Mouse (Mus musculus): ENCODE results near the gene Rnd2.
"Not testable (repeated sequence)": the region's sequence is repeated elsewhere in the genome, so short reads cannot be mapped to it uniquely, and the experiment has no call there.

The Rnd2 gene

DNA sequence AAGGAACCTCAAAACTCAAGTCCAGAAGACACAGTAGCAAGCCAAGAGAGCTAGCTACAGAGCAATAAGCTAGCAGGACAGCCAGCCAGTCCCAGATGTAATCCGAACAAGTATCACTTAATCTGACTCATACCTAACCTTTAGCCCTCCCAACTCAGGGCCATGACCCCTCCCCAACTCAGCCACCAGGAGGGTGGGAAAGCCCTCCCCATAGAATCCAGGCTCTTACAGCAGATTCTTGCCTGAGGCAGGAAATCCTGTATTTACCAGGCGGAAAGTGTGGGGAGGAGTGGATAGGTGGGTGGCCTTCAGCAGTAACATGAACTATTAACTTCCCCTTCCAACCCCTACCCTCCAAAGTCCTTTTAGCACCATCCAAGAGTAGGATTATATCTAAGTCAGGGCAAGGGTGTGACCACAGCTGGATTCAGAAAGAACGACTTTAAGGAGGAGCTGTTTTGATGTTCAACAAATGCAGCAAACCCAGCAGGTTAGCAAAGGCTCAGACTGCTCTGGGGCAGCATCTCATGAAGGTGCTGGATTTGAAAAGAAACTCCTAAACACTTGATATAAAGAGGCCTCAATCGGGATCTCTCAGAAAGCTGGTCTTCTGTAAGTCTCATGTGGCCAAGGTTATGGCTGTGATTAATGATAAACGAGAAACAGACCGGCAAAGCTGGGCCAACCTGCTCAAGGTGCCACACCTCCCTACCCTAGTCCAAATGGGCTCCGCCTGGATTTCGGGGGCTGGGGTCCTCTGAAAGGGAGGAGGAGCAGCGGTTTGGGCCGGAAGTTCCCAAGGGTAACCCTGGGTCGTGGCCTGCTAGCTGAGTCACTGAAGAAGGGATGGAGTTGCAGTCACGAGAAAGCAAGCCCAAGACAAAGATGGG is at the start of gene Rnd2:
Rnd2 (plus strand) TSS at position 789 of the 890 bp plus-strand sequence.
- peak; percentile 17 for DNase-seq

GRCm38 (mm10) chr11:101415306-101415705 is 49.5 kb upstream of the Rnd2 start:
- DNase-seq: no peak

DNA sequence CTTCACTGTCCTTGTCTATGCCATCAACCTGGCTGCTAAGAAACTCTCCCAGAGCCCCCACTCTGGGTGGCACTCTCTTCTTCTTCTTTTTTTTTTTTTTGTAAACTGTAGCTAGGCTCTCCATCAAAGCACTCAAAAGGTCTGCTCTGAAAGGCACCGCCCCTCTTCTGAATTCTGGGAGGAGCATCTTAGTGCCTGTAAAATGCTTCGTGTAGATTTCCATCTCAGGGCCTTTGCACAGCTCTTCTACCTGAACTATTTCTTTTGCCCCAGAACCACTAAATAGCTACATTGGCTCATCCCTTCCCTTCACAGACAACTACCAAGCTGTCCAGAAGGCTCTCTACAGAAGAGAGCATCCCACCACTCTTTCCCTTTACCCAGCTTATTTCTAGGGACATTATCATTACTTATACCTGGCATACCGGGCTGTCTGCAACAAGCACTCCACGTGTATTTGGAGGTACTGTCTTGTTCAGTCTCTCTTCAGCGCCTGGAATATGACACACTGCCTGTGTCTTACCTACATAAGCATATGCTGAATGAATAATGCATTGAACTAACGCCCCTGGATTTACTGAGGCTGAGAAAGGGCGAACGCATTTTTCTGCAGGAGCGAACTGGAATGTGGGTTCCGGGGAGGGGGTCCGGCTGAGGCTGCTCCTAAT is 48.2 kb upstream of the Rnd2 start:
- DNase-seq: peak; percentile 20

- DNase-seq: peak; percentile 92
These were observed 47.5 kb upstream of the Rnd2 start, which contains the start of gene Aarsd1 for GRCm38 (mm10) chr11:101417101-101417855. Aarsd1 (minus strand) TSS chr11:101417615.

DNA sequence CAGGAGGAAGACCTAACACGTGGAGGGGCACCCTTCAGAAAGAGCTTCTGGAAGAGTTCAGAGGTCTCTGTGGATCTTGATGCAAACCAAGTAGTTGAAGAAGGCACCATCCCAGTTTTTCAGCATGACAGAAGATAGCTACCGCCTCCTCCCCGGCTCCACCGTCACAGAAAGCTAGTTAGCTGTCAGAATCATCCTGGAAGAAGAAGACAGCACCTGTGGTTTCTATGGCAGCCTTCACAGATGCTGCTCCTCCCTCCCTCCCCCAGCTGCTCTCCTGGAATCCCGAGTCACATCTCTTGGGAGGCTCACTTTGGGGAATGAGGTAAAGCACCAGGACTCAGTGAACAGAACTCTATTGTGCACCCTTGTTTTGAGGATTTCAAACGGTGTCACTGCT is 45.8 kb upstream of the Rnd2 start:
- no peak for DNase-seq

GRCm38 (mm10) chr11:101419610-101420009 is 45.2 kb upstream of the Rnd2 start:
- DNase-seq: peak; percentile 71

DNA sequence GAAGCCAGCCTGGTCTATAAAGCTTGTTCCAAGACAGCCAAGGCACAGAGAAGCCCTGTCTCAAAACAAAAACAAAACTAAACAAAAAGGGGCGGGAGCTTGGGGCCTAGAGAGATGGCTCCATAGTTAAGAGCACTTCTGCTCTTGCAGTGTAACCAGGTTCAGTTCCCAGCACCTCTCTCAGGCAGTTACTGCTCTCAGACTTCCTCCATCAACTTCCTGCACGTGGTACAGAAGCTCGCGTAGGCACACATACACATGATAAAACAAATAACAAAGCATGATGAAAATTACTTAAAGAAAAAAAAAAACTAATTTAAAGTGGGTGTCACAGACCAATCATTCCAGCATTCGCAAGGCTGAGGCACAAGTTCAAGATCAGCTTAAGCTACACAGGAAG is 44.7 kb upstream of the Rnd2 start:
- no peak for DNase-seq

GRCm38 (mm10) chr11:101424105-101424851 is 40.5 kb upstream of the Rnd2 start, which contains the start of gene Gm27029:
Gm27029 (minus strand) TSS chr11:101424796.
- DNase-seq: no peak

GRCm38 (mm10) chr11:101424925-101425813 is 39.6 kb upstream of the Rnd2 start, which contains the start of the genes Rundc1 and Ptges3l:
Rundc1 (plus strand) TSS chr11:101425085.
Ptges3l (minus strand) TSS chr11:101425333.
- DNase-seq: peak; percentile 97

DNA sequence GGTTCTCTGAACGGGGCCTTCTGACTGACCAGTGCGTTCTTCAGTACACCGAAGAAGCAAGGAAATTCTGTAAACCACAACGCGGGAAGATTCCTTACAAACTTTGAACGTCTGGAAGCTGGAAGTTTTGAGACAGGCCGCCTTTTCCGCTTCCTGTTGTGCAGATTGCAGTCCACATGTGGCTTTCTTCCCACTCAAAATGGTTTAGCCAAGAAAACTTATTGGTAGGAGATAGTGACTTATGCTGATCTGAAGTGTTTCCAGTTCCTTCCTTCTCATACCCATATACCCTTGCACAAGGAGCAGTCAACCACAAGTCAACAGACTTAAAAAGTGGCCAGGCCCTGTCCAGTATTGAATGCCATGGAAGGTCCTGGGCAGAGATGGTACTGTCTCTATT is 38.6 kb upstream of the Rnd2 start:
- DNase-seq: no peak

DNA sequence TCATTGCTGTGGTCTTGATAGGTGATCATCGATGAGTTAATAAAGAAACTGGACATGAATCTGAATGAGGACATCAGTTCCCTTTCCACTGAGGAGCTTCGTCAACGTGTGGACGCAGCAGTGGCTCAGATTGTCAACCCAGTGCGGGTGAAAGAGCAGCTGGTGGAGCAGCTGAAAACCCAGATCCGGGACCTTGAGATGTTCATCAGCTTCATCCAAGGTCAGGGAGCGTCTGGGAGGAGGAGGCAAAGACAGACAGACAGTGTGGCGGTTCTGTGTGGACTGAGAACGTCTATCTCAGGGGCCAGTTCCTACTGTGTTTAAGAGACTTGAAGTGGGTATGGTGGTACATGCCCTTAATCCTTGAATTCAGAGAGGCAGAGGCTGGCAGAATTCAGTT is 33.5 kb upstream of the Rnd2 start:
- DNase-seq: no peak

DNA sequence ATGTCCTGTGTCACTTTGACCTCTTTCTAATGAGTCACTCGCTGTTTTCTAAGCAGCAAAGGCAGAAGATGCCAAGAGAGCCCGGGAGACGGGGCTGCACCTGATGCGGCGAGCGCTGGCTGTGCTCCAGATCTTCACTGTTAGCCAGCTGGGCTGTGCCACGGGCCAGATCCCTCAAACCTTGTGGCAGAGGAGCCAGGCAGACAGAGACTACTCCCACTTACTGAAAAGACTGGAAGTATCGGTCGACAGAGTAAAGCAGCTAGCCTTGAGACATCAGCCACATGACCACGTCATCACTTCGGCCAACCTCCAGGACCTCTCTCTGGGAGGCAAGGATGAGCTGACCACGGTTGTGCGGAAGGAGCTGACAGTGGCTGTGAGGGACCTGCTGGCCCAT is 31.4 kb upstream of the Rnd2 start:
- no peak for DNase-seq

- DNase-seq: no peak
These were observed 29.0 kb upstream of the Rnd2 start for GRCm38 (mm10) chr11:101435831-101436230.

DNA sequence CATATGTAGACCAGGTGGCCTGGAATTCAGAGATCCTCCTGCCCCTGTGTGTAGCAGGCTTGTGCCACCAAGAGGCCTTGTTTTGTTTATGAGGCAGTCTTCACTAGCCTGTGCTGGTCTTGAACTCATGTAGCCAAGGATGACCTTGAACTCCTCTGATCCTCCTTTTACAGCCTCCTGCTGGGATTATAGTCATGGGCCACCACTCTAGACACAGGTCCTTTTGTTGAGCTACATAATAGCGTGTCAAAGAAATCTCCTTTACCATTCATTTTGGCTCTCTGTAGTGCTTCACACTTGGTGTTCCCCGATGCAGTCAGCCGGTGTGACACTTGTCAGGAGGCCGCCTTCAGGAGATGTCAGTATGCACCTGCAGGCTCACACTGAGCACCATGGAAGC is 27.9 kb upstream of the Rnd2 start:
- no peak for DNase-seq

DNA sequence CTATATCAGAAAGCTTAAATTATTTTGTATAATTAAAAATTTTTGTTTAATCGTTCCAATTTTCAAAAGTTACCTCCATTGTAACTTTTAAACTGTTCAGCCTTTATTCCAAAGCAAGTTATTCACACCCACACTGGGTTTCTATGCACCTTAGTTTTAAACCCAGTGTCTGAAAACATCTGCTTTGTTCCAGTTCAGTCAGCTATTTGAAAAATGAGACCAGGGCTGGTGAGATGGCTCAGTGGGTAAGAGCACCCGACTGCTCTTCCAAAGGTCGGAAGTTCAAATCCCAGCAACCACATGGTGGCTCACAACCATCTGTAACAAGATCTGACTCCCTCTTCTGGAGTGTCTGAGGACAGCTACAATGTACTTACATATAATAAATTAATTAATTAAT is 26.8 kb upstream of the Rnd2 start:
- not testable (repeated sequence) for DNase-seq

DNA sequence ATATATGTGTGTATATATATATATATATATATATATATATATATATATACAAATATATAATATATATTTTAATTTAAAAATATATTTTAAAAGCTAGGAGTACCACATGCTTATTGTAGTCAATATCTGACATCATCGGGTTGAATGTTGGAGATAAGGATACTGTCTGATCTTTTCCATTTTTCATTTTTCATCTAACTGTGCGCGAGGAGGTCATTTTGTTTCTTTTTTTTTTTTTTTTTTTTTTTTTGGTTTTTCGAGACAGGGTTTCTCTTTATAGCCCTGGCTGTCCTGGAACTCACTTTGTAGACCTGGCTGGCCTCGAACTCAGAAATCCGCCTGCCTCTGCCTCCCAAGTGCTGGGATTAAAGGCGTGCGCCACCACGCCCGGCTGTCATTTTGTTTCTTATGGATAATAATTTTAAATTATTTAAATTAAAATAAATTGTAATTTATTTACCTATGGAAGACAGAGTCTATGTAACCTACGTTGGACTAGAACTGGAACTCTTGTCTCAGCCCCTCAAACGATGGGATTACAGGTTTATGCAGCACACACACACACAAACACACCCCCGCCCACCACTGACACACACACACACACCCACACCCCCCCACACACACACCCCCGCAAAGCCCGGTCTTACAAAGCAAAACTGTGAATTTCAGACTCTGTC is 23.2 kb upstream of the Rnd2 start:
- DNase-seq: not testable (repeated sequence)

DNA sequence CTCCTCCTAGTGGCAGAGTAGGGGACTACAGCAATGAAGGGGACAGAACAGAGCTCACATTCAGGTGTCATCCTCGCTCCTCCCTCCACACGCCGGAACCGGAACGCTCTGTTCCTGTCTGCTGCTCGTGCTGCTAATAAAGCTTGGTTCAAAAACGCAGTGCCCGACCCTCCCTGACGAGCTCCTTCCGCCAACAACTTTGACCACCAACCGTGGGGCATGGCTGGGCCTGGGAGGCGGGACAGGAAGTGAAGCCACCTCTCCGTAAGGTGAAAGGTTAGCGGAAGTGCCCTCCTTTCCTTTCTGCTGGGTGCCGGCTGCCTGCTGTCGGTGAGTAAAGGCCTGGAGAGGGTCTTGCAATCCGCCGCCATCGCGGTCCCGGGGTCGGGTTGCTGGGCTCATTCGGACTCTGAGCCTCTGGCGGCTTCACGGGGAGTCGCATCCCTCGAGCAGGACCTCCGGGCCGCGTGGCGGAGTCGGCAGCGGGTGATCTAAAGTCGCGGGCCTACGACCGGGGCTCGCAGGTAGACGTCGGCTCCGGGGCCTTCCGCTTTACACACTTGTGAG is 22.6 kb upstream of the Rnd2 start, which contains the start of gene Rpl27:
Rpl27 (plus strand) TSS at position 172 of the 567 bp plus-strand sequence.
- peak; percentile 100 for DNase-seq

GRCm38 (mm10) chr11:101442760-101443159 is 22.0 kb upstream of the Rnd2 start:
- no peak for DNase-seq

GRCm38 (mm10) chr11:101446319-101446718 is 18.5 kb upstream of the Rnd2 start:
- DNase-seq: no peak

- DNase-seq: not testable (repeated sequence)
These were observed 17.9 kb upstream of the Rnd2 start for GRCm38 (mm10) chr11:101446860-101447259.

Data from retina, postnatal 1 day (tissue).